Mouse (Mus musculus): Measurements from ENCODE around the gene Cyp2w1. TPM values are rescaled to one million over a fixed set of nuclear protein-coding genes. Genes with fewer than 3 reads are reported as not detected.

Cyp2w1 gene
- polyA plus RNA-seq, 1 experiment from 2014 or later, result not detected

DNA sequence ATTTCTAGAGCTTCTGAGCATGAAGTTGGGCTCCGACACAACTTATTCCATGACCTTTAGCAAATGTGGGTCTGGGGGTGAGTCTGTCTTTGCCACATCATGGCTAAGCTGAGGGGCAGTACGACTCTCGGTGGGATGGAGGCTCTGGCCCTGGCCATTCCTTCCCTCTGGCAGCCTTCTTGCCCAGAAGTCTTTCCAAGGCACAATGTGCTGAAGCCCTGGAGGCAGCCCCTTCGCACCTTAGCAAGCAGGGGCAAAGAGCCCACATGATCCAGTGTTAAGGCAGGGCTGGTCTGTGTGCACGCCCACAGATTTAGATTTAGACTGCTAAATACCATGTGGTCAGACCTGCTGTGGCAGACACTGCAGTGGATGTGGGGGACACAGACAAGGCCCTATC is 46.4 kb downstream of the Cyp2w1 start:
- Histone ChIP-seq H3K4me2 (ENCODE audit: low read length) (no peak overlapping the region), H3K9me3 (replicated peaks; ENCODE audit: low read length) (no peaks in the 10 kb centered on the region), H3K36me3 (ENCODE audit: insufficient read depth, low read length) (no peaks in the 10 kb centered on the region), H3K4me3 (replicated peaks; ENCODE audit: low read depth, low read length) (no peak overlapping the region), H3K27me3 (ENCODE audit: insufficient read depth, low read length) (no peaks in the 10 kb centered on the region), H3K4me1 (replicated peaks; ENCODE audit: insufficient read depth, low read length) (peaks cover 5% of the 10 kb centered on the region; the same call in 1 of the 2 replicates), H3K27ac (no peak overlapping the region), H3K9ac (ENCODE audit: low read depth, low read length) (no peak overlapping the region)
- DNase-seq (ENCODE audit: low spot score) (no peak), ATAC-seq (replicated peaks; ENCODE audit: low FRiP score, low read depth) (no peak)
- 81% methylated on average over 5 of the region's 5 CpGs for WGBS
- TF ChIP-seq CTCF (IDR thresholded peaks at IDR 0.05; ENCODE audit: low read depth), result no peak

DNA sequence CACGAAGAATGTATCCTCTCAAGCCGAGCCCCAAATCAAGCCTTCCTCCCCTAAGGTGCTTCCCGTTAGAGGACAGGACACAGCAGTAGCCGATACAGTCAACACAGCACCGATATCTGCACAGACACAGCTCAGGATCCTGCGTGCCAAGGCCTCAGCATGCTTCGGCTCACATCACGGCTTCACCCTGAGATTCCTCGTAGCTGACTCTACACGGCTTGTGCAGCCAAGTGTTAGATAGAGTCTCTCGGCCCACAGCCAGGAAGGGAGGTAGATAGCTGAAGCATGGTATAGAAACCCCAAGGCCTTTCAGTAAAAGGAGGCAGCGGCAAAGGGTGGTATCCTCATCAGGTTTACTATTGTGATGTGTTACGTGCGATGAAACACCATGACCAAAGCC is 47.6 kb downstream of the Cyp2w1 start:
- H3K4me2 ChIP-seq (ENCODE audit: low read length), result no peak overlapping the region
- 70% methylated on average over 14 of the region's 14 CpGs for WGBS
- peaks cover 5% of the 10 kb centered on the region; the same call in 1 of the 2 replicates for H3K4me1 ChIP-seq (replicated peaks; ENCODE audit: insufficient read depth, low read length)
- no peak overlapping the region for H3K4me3 ChIP-seq (replicated peaks; ENCODE audit: low read depth, low read length)
- no peaks in the 10 kb centered on the region for H3K9me3 ChIP-seq (replicated peaks; ENCODE audit: low read length)
- no peak overlapping the region for H3K27ac ChIP-seq
- ATAC-seq (replicated peaks; ENCODE audit: low FRiP score, low read depth) (no peak), DNase-seq (ENCODE audit: low spot score) (no peak)
- H3K36me3 ChIP-seq (ENCODE audit: insufficient read depth, low read length), result no peaks in the 10 kb centered on the region
- no peak overlapping the region for H3K9ac ChIP-seq (ENCODE audit: low read depth, low read length)
- no peaks in the 10 kb centered on the region for H3K27me3 ChIP-seq (ENCODE audit: insufficient read depth, low read length)
- TF ChIP-seq CTCF (IDR thresholded peaks at IDR 0.05; ENCODE audit: low read depth), result no peak

DNA sequence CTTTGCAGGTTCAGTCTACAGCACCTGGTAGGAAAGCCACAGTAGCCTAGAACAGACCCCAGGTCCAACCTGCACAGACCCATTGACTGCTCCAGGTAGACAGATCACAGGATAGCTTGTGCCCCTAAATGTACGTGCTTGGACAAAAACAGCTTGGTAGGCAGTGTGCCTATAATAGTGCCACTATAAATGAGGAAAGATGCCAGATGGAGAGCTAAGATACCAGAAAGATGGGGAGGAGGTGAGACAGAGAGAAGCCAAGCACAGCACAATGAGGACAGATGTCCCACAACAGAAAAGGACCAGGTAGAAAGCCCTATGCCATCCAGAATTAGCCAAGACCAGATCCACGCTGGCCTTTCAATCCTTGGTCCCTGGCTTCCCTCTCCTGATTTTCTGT is 49.7 kb downstream of the Cyp2w1 start:
- Histone ChIP-seq H3K4me3 (replicated peaks; ENCODE audit: low read depth, low read length) (no peak overlapping the region), H3K9ac (ENCODE audit: low read depth, low read length) (no peak overlapping the region), H3K9me3 (replicated peaks; ENCODE audit: low read length) (no peaks in the 10 kb centered on the region), H3K27ac (no peak overlapping the region), H3K4me1 (replicated peaks; ENCODE audit: insufficient read depth, low read length) (peaks cover 8% of the 10 kb centered on the region; the same call in 1 of the 2 replicates), H3K36me3 (ENCODE audit: insufficient read depth, low read length) (no peaks in the 10 kb centered on the region), H3K27me3 (ENCODE audit: insufficient read depth, low read length) (no peaks in the 10 kb centered on the region), H3K4me2 (ENCODE audit: low read length) (no peak overlapping the region)
- DNase-seq (ENCODE audit: low spot score) (no peak), ATAC-seq (replicated peaks; ENCODE audit: low FRiP score, low read depth) (no peak)
- no peak for TF ChIP-seq CTCF (IDR thresholded peaks at IDR 0.05; ENCODE audit: low read depth)
- 89% methylated on average over 2 of the region's 2 CpGs for WGBS

DNA sequence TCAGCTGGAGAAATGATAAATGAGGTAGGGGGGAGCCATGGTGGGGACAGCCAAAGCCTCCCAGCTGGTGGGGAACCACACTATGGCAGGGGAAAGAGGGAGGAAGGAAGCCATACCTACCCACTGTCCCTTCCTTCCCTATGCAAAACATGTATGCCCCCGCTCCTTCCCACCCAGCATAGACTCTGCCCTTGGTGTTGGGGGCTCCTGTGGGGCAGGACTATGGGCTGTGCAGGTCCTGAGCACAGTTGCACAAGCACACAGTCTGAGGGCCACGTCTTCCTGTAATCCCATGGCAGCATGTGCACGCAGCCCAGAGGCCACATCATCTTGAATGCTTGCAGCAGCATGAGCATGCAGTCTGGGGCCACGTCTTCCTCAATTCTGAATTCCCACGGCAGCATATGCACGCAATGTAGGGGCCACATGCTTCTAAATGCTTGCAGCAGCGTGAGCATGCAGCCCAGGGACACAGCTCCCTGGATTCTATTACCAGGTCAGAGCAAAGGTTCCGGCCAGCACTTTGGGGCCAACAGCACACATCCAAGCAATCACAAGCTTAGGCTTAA is 51.4 kb downstream of the Cyp2w1 start:
- TF ChIP-seq CTCF (IDR thresholded peaks at IDR 0.05; ENCODE audit: low read depth), result no peak
- Histone ChIP-seq H3K4me1 (replicated peaks; ENCODE audit: insufficient read depth, low read length) (peaks cover 15% of the 10 kb centered on the region; the same call in 1 of the 2 replicates), H3K4me2 (ENCODE audit: low read length) (no peak overlapping the region), H3K9me3 (replicated peaks; ENCODE audit: low read length) (no peaks in the 10 kb centered on the region), H3K4me3 (replicated peaks; ENCODE audit: low read depth, low read length) (no peak overlapping the region), H3K27ac (no peak overlapping the region), H3K9ac (ENCODE audit: low read depth, low read length) (no peak overlapping the region), H3K36me3 (ENCODE audit: insufficient read depth, low read length) (no peaks in the 10 kb centered on the region), H3K27me3 (ENCODE audit: insufficient read depth, low read length) (no peaks in the 10 kb centered on the region)
- DNase-seq (ENCODE audit: low spot score) (no peak), ATAC-seq (replicated peaks; ENCODE audit: low FRiP score, low read depth) (no peak)
- WGBS, result 81% methylated on average over 8 of the region's 8 CpGs

DNA sequence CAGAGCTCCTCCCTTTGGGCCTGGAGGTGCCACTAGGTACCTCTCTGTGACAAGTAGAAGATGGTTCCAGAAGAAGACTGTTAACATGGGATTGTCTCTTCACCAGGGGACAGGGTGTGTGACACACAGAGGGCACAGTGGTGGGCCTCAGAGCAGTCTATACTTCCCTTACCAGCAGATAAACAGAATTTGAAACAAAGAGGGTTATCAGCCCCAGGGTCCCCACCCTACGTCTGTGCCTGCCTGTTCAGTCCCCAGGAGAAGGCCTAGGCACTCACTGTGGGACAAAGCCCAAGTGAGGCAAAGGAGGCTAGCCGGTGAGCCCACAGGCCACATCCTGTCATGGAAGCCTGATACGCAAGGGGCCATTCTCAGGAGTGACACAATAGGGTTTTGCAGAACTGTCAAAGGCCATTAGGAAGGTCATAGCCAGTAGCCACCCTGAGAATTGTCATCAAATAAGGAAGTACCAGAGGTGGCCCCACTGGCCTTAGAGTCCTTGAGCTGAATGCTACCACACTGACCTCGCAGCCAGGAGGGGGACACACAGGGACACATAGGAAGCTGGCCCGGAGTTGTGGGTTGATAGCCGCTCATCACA is 52.5 kb downstream of the Cyp2w1 start, which contains the start of gene C130050O18Rik:
Gene C130050O18Rik, plus strand, starts transcription at position 480 of the 601 bp plus-strand sequence.
- no peak for DNase-seq (ENCODE audit: low spot score)
- 86% methylated on average over 6 of the region's 6 CpGs for WGBS

DNA sequence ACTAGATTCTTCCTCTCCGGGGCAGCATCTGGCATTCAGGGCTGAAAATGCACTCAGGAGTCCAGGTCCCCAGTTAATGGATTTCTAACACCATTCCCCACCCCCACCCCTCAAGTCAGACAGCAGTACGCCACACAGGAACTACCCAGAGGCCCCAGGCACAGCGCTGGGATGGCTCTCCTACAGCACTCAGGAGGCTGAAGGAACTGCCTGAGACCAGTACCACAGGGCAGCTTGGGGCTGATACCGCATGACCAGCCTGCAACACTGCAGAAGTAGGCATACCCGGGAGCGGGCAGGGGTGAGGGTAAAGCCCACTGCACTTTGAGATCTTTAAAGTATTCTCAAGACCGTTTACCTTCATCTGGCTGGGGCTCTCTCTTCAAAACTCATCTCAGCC is 53.1 kb downstream of the Cyp2w1 start:
- ATAC-seq (replicated peaks; ENCODE audit: low FRiP score, low read depth) (0 out of 2 replicates have a peak, but pooled peaks have one; percentile 52), DNase-seq (ENCODE audit: low spot score) (no peak)
- no peak for TF ChIP-seq CTCF (IDR thresholded peaks at IDR 0.05; ENCODE audit: low read depth)
- Histone ChIP-seq H3K36me3 (ENCODE audit: insufficient read depth, low read length) (no peaks in the 10 kb centered on the region), H3K4me2 (ENCODE audit: low read length) (no peak overlapping the region), H3K9me3 (replicated peaks; ENCODE audit: low read length) (no peaks in the 10 kb centered on the region), H3K4me3 (replicated peaks; ENCODE audit: low read depth, low read length) (no peak overlapping the region), H3K4me1 (replicated peaks; ENCODE audit: insufficient read depth, low read length) (peaks cover 25% of the 10 kb centered on the region; the same call in 1 of the 2 replicates), H3K9ac (ENCODE audit: low read depth, low read length) (no peak overlapping the region), H3K27me3 (ENCODE audit: insufficient read depth, low read length) (no peaks in the 10 kb centered on the region), H3K27ac (0 out of 2 replicates have a peak overlapping the region, but pooled peaks have one; percentile 36)
- 60% methylated on average over 7 of the region's 7 CpGs for WGBS

More for the DNA sequence above, 52.5 kb downstream of the Cyp2w1 start, which contains the start of gene C130050O18Rik:
- H3K36me3 ChIP-seq (ENCODE audit: insufficient read depth, low read length), result no peaks in the 10 kb centered on the region
- no peak within 1 kb of the TSS for H3K9ac ChIP-seq (ENCODE audit: low read depth, low read length)
- TF ChIP-seq CTCF (IDR thresholded peaks at IDR 0.05; ENCODE audit: low read depth), result no peak
- no peaks in the 10 kb centered on the region for H3K27me3 ChIP-seq (ENCODE audit: insufficient read depth, low read length)
- H3K4me1 ChIP-seq (replicated peaks; ENCODE audit: insufficient read depth, low read length), result peaks cover 25% of the 10 kb centered on the region; the same call in 1 of the 2 replicates
- no peak within 1 kb of the TSS for H3K4me3 ChIP-seq (replicated peaks; ENCODE audit: low read depth, low read length)
- H3K9me3 ChIP-seq (replicated peaks; ENCODE audit: low read length), result no peaks in the 10 kb centered on the region
- no peak within 1 kb of the TSS for H3K4me2 ChIP-seq (ENCODE audit: low read length)
- 0 out of 2 replicates have a peak within 1 kb of the TSS, but pooled peaks have one; percentile 36 for H3K27ac ChIP-seq
- no peak for ATAC-seq (replicated peaks; ENCODE audit: low FRiP score, low read depth)

All from kidney, postnatal 0 days (tissue).